Mouse (Mus musculus) MEL (cell line): Measurements from ENCODE around the gene Clip3. TPM values are rescaled to one million over a fixed set of nuclear protein-coding genes. Genes with fewer than 3 reads are reported as not detected.
A peak's percentile ranks its signal among the peaks of the same experiment; 100 is the strongest.

Experiments used
- DNase-seq: peaks from one replicate; pipeline ENCODE4 v3.0.0; 2011; ENCODE audit warnings: low read depth, low spot score
- H3K27ac ChIP-seq: 2 replicates; pipeline ENCODE4 v1.5.1; 2012; ENCODE audit warnings: low read depth, mild to moderate bottlenecking, control low read depth, low read length, moderate library complexity; ENCODE audit not compliant: control insufficient read depth
- H3K27me3 ChIP-seq, 2 experiments: fragments of 150-350 bp in 1 of 2; sonication (generic) in 1 of 2; 2 replicates each; pipeline ENCODE4 v1.6.1; 2012; ENCODE audit warnings: low read length in 2 of 2, mild to moderate bottlenecking in 2 of 2, improper control_type of control experiment in 1 of 2, moderate library complexity in 1 of 2; ENCODE audit not compliant: insufficient read depth in 2 of 2, control insufficient read depth in 1 of 2
- H3K36me3 ChIP-seq, 2 experiments: 2 replicates each; pipeline ENCODE4 v1.6.1; 2012 to 2014; ENCODE audit warnings: low read length in 2 of 2, improper control_type of control experiment in 1 of 2, inconsistent platforms in 1 of 2, mild to moderate bottlenecking in 1 of 2; ENCODE audit not compliant: insufficient read depth in 2 of 2, control insufficient read depth in 1 of 2
- H3K4me1 ChIP-seq, 2 experiments: fragments of 150-350 bp in 1 of 2; sonication (generic) in 1 of 2; 2 replicates each; pipeline ENCODE4 v1.6.1; 2012; ENCODE audit warnings: low read length in 2 of 2, improper control_type of control experiment in 1 of 2, mild to moderate bottlenecking in 1 of 2; ENCODE audit not compliant: insufficient read depth in 2 of 2, control insufficient read depth in 1 of 2
- H3K4me3 ChIP-seq, 2 experiments: fragments of 150-350 bp in 1 of 2; sonication (generic) in 1 of 2; 2 replicates each; pipeline ENCODE4 v1.5.1; 2012; ENCODE audit warnings: low read depth in 2 of 2, low read length in 2 of 2, mild to moderate bottlenecking in 2 of 2, moderate library complexity in 2 of 2, control low read depth in 1 of 2, improper control_type of control experiment in 1 of 2; ENCODE audit not compliant: control insufficient read depth in 1 of 2, insufficient read depth in 1 of 2
- H3K79me2 ChIP-seq: 2 replicates; pipeline ENCODE4 v1.6.1; 2012; ENCODE audit warnings: mild to moderate bottlenecking, low read length, moderate library complexity; ENCODE audit not compliant: control insufficient read depth, poor library complexity, insufficient read depth
- H3K9ac ChIP-seq: 2 replicates; pipeline ENCODE4 v1.6.1; 2012; ENCODE audit warnings: low read depth, mild to moderate bottlenecking, control low read depth, low read length, moderate library complexity; ENCODE audit not compliant: control insufficient read depth, poor library complexity, severe bottlenecking
- H3K9me3 ChIP-seq: fragments of 150-350 bp; sonication (generic); replicated peaks from 2 replicates; pipeline ENCODE4 v1.6.1; 2012; ENCODE audit warnings: mild to moderate bottlenecking, low read length, improper control_type of control experiment, moderate library complexity; ENCODE audit not compliant: insufficient read depth
- BHLHE40 ChIP-seq: IDR thresholded peaks from 2 replicates; pipeline ENCODE4 v1.6.1; 2012; ENCODE audit warnings: low read depth, mild to moderate bottlenecking, inconsistent platforms, low read length, improper control_type of control experiment, borderline replicate concordance
- CHD1 ChIP-seq: IDR thresholded peaks from 2 replicates; pipeline ENCODE4 v1.6.1; 2012; ENCODE audit warnings: low read depth, mild to moderate bottlenecking, inconsistent platforms, low read length, improper control_type of control experiment
- CTCF ChIP-seq, 3 experiments: IDR thresholded peaks in 2 of 3; conservative IDR thresholded peaks in 1 of 3; 2 replicates each; pipeline ENCODE4 v1.5.1; 2011 to 2012; ENCODE audit warnings: low read length in 3 of 3, low read depth in 2 of 3, mild to moderate bottlenecking in 2 of 3, improper control_type of control experiment in 1 of 3, inconsistent platforms in 1 of 3, mixed read lengths in 1 of 3, moderate library complexity in 1 of 3; ENCODE audit not compliant: control insufficient read depth in 1 of 3, insufficient read depth in 1 of 3, poor library complexity in 1 of 3, severe bottlenecking in 1 of 3
- ETS1 ChIP-seq: IDR thresholded peaks from 2 replicates; pipeline ENCODE4 v1.6.1; 2012; ENCODE audit warnings: low read depth, mild to moderate bottlenecking, inconsistent platforms, low read length, improper control_type of control experiment, moderate library complexity
- GATA1 ChIP-seq: IDR thresholded peaks from 2 replicates; pipeline ENCODE4 v1.6.1; 2011; ENCODE audit warnings: low read depth, low read length, improper control_type of control experiment
- JUND ChIP-seq: IDR thresholded peaks from 2 replicates; pipeline ENCODE4 v1.6.1; 2011; ENCODE audit warnings: low read depth, mild to moderate bottlenecking, improper control_type of control experiment, low read length
- KAT2A ChIP-seq: conservative IDR thresholded peaks from 2 replicates; pipeline ENCODE4 v1.6.1; 2012; ENCODE audit warnings: low read depth, low read length, improper control_type of control experiment, inconsistent platforms
- MAX ChIP-seq: IDR thresholded peaks from 2 replicates; pipeline ENCODE4 v1.6.1; 2011; ENCODE audit warnings: low read length, improper control_type of control experiment
- MAZ ChIP-seq: IDR thresholded peaks from 2 replicates; pipeline ENCODE4 v1.6.1; 2012; ENCODE audit warnings: low read depth, mild to moderate bottlenecking, inconsistent platforms, low read length, improper control_type of control experiment
- MXI1 ChIP-seq: IDR thresholded peaks from 2 replicates; pipeline ENCODE4 v1.6.1; 2011; ENCODE audit warnings: mild to moderate bottlenecking, low read depth, low read length, improper control_type of control experiment
- MYC ChIP-seq: IDR thresholded peaks from 2 replicates; pipeline ENCODE4 v1.6.1; 2011; ENCODE audit warnings: low read depth, mild to moderate bottlenecking, low read length, improper control_type of control experiment, moderate library complexity
- NELFE ChIP-seq: IDR thresholded peaks from 2 replicates; pipeline ENCODE4 v1.6.1; 2011; ENCODE audit warnings: low read depth, low read length, improper control_type of control experiment
- NRF1 ChIP-seq: IDR thresholded peaks from 2 replicates; pipeline ENCODE4 v1.6.1; 2014; ENCODE audit warnings: low read depth, mild to moderate bottlenecking, inconsistent platforms, low read length, improper control_type of control experiment, moderate library complexity; ENCODE audit not compliant: poor library complexity, insufficient read depth, severe bottlenecking
- POLR2A ChIP-seq, 2 experiments: IDR thresholded peaks; 2 replicates each; pipeline ENCODE4 v1.6.1; 2011 to 2012; ENCODE audit warnings: low read length in 2 of 2, mild to moderate bottlenecking in 2 of 2, control low read depth in 1 of 2, improper control_type of control experiment in 1 of 2, low read depth in 1 of 2, moderate library complexity in 1 of 2; ENCODE audit not compliant: control insufficient read depth in 1 of 2, insufficient read depth in 1 of 2, poor library complexity in 1 of 2
- POLR2AphosphoS5 ChIP-seq: IDR thresholded peaks from 2 replicates; pipeline ENCODE4 v1.6.1; 2012; ENCODE audit warnings: low read depth, borderline replicate concordance, mild to moderate bottlenecking, inconsistent platforms, low read length, moderate library complexity, mixed read lengths
- RCOR1 ChIP-seq: IDR thresholded peaks from 2 replicates; pipeline ENCODE4 v1.6.1; 2012; ENCODE audit warnings: low read depth, mild to moderate bottlenecking, inconsistent platforms, low read length, improper control_type of control experiment
- SMC3 ChIP-seq: IDR thresholded peaks from 2 replicates; pipeline ENCODE4 v1.6.1; 2011; ENCODE audit warnings: low read depth, low read length, improper control_type of control experiment
- TCF12 ChIP-seq: IDR thresholded peaks from 2 replicates; pipeline ENCODE4 v1.6.1; 2014; ENCODE audit warnings: low read depth, mild to moderate bottlenecking, inconsistent platforms, low read length, improper control_type of control experiment, moderate library complexity
- USF2 ChIP-seq, 2 experiments: IDR thresholded peaks; 2 replicates each; pipeline ENCODE4 v1.6.1; 2011 to 2012; ENCODE audit warnings: improper control_type of control experiment in 2 of 2, low read length in 2 of 2, borderline replicate concordance in 1 of 2, inconsistent platforms in 1 of 2, low read depth in 1 of 2, mild to moderate bottlenecking in 1 of 2; ENCODE audit not compliant: insufficient read depth in 1 of 2
- ZKSCAN1 ChIP-seq: IDR thresholded peaks from 2 replicates; pipeline ENCODE4 v1.6.1; 2012; ENCODE audit warnings: low read depth, mild to moderate bottlenecking, inconsistent platforms, low read length, improper control_type of control experiment, moderate library complexity
- ZNF384 ChIP-seq: IDR thresholded peaks from 2 replicates; pipeline ENCODE4 v1.6.1; 2012; ENCODE audit warnings: low read depth, mild to moderate bottlenecking, inconsistent platforms, low read length, improper control_type of control experiment
- polyA plus RNA-seq, 2 experiments: library from polyadenylated mRNA; stranded (reverse) in 1 of 2; unstranded in 1 of 2; fragments of >175 nt in 1 of 2; fragments of >200 nt in 1 of 2; gene quantifications; 2 replicates each; pipeline versions ENCODE4 v1.2.1 to v1.2.4; 2012; ENCODE audit warnings: low replicate concordance in 2 of 2, low read depth in 1 of 2; ENCODE audit not compliant: insufficient read length in 2 of 2, insufficient read depth in 1 of 2, missing spikeins in 1 of 2
- total RNA-seq: library from RNA; depleted of rRNA; stranded (reverse); fragments of 300-350 nt; gene quantifications from 2 replicates; pipeline ENCODE4 v1.2.3, GENCODE M21; 2012

Clip3 gene
- total and polyA plus RNA-seq, 3 experiments: 0.19 TPM; not detected in 2

DNA sequence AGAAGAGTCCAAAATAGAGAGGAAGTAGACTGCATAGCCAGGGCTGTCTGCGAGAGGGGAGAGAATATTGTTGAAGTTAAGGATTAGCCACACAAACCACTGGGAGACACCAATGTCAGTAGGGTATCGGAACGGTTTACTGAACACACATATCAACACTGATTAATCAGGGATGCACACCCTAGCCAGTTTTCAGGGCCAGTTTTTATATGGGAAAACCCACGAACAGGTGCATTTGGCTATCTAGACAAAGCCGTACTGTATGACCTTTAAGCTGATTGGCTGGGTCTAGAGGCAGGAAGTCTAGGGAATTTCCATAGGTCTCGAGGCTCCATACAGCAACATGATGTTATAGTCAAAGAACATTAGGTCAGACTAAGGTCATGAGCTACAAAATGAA, 31.3 kb downstream of the Clip3 start (continued):
- no peak for TF ChIP-seq USF2 (IDR thresholded peaks at IDR 0.05; ENCODE audit: borderline replicate concordance in 1 of 2, insufficient read depth in 1 of 2, low read depth in 1 of 2, low read length in 2 of 2)
- TF ChIP-seq, all 39 proteins: peak for 2

DNA sequence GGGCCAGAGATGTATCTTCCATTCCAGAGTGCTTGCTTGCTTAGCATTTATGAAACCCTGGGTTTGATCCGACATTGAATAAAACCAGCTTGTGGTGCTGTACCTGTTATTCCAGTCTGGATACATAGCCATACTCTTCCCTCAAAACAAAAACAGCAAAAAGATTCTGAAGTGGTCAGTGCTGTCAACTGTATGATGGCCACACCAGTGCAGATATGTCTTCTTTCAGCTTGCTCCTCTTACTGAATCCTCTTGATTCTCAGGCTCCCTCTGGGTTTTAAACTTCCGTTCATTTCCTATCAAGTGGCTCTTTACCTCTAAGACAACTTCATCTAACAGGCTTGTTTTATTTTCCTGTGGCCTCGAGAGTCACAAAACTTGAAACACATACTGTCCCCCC, 32.3 kb downstream of the Clip3 start, which contains the start of gene Sdhaf1:
Sdhaf1 (minus strand) TSS at position 101 of the 400 bp plus-strand sequence.
- H3K9ac ChIP-seq: peak within 1 kb of the TSS; percentile 69
- DNase-seq: no peak
- TF ChIP-seq CHD1 (no peak), ZKSCAN1 (no peak), NRF1 (no peak), RCOR1 (no peak), TCF12 (no peak), MXI1 (no peak), ETS1 (no peak), MYC (no peak), NELFE (no peak), GATA1 (no peak), KAT2A (no peak), ZNF384 (no peak), MAZ (no peak), BHLHE40 (no peak), CTCF (IDR thresholded peaks at IDR 0.05 in 2 of 3, conservative IDR thresholded peaks at IDR 0.05 in 1 of 3; ENCODE audit: control insufficient read depth in 1 of 3, insufficient read depth in 1 of 3, low read depth in 2 of 3, low read length in 3 of 3, poor library complexity in 1 of 3, severe bottlenecking in 1 of 3) (no peak), MAX (no peak), JUND (no peak), POLR2A (IDR thresholded peaks at IDR 0.05; ENCODE audit: control insufficient read depth in 1 of 2, insufficient read depth in 1 of 2, low read depth in 1 of 2, low read length in 2 of 2, poor library complexity in 1 of 2) (no peak), SMC3 (no peak), POLR2AphosphoS5 (no peak)
- TF ChIP-seq, all 39 proteins: peak for 0
- Histone ChIP-seq H3K27ac (peak within 1 kb of the TSS; percentile 85), H3K27me3 (peaks cover 0 to 2% of the 10 kb centered on the region in 2 experiments; a peak in 3 of 4 replicates), H3K79me2 (peaks cover 7% of the 10 kb centered on the region; the same call in 1 of the 2 replicates), H3K9me3 (no peaks in the 10 kb centered on the region), H3K4me3 (peak within 1 kb of the TSS; percentile 56 to 74), H3K4me1 (peaks cover 0 to 7% of the 10 kb centered on the region in 2 experiments; a peak in 2 of 4 replicates), H3K36me3 (peaks cover 0 to 10% of the 10 kb centered on the region in 2 experiments; a peak in 2 of 4 replicates)
